Mouse (Mus musculus) spleen, adult 2 months (tissue): Measurements from ENCODE around the gene Rhbdf2.
"Not testable (repeated sequence)": the region's sequence is repeated elsewhere in the genome, so short reads cannot be mapped to it uniquely, and the experiment has no call there.

Experiments
- CTCF ChIP-seq: fragments of 200-500 bp; IDR thresholded peaks from 2 replicates; pipeline ENCODE4 v1.5.1; 2011; ENCODE audit warnings: mild to moderate bottlenecking, inconsistent platforms; ENCODE audit not compliant: insufficient read depth, insufficient read length, insufficient replicate concordance; ENCODE audit errors: extremely low read depth
- POLR2A ChIP-seq: fragments of 200-500 bp; IDR thresholded peaks from 2 replicates; pipeline ENCODE4 v1.6.1; 2011; ENCODE audit warnings: low read depth, low read length, inconsistent platforms

DNA sequence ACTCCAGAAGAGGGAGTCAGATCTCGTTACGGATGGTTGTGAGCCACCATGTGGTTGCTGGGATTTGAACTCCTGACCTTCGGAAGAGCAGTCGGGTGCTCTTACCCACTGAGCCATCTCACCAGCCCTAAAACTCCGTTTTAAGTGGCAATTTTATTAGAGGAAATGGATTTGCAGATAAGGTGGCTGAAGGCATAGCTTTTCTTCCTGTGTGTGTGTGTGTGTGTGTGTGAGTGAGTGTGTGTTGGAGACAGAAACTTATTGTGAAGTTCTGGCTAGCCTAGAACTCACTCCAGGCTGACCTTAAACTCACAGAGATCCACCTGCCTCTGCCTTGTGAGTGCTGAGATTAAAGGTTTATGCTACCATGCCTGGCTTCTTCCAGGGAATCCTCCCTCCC is 40.2 kb upstream of the Rhbdf2 start:
- TF ChIP-seq POLR2A, CTCF: not testable (repeated sequence)
